Mouse (Mus musculus) forebrain, embryonic 16.5 days (tissue): ENCODE data around the gene 1110051M20Rik. TPM values are rescaled to one million over a fixed set of nuclear protein-coding genes. Genes with fewer than 3 reads are reported as not detected.

Experiments
- ATAC-seq: fragments of 200-750 bp; cut with Nextera tagmentation; 2 replicates; pipeline ENCODE4 v1.8.0; 2017; ENCODE audit warnings: mild to moderate bottlenecking, moderate library complexity
- H3K27ac ChIP-seq: fragments of 300-500 bp; sonication (generic); 2 replicates; pipeline ENCODE4 v1.5.1; 2014; ENCODE audit warnings: low read length, control low read depth
- H3K27me3 ChIP-seq: fragments of 300-500 bp; sonication (generic); replicated peaks from 2 replicates; pipeline ENCODE4 v1.6.1; 2014; ENCODE audit warnings: low read length; ENCODE audit not compliant: control insufficient read depth, insufficient read depth
- H3K36me3 ChIP-seq: fragments of 300-500 bp; sonication (generic); 2 replicates; pipeline ENCODE4 v1.6.1; 2014; ENCODE audit not compliant: control insufficient read depth, insufficient read depth
- H3K4me1 ChIP-seq: fragments of 300-500 bp; sonication (generic); replicated peaks from 2 replicates; pipeline ENCODE4 v1.6.1; 2014; ENCODE audit warnings: low read length; ENCODE audit not compliant: control insufficient read depth, insufficient read depth
- H3K4me2 ChIP-seq: fragments of 300-500 bp; sonication (generic); 2 replicates; pipeline ENCODE4 v1.6.1; 2014; ENCODE audit warnings: mild to moderate bottlenecking, low read length, control low read depth
- H3K4me3 ChIP-seq: fragments of 300-500 bp; sonication (generic); replicated peaks from 2 replicates; pipeline ENCODE4 v1.5.1; 2014; ENCODE audit warnings: mild to moderate bottlenecking, low read length, control low read depth
- H3K9ac ChIP-seq: fragments of 300-500 bp; sonication (generic); replicated peaks from 2 replicates; pipeline ENCODE4 v1.6.1; 2014; ENCODE audit warnings: low read depth, low read length, control low read depth
- H3K9me3 ChIP-seq: fragments of 300-500 bp; sonication (generic); 2 replicates; pipeline ENCODE4 v1.6.1; 2016; ENCODE audit warnings: low read length; ENCODE audit not compliant: control insufficient read depth
- WGBS: fragments of 180-500 bp; shearing (Covaris S2); extraction: QIAGEN DNeasy Blood & Tissue Kit; methylation state at CpG from one replicate; pipeline ENCODE4 v1.1.7; 2014; 5-methylcytosine and 5-hydroxymethylcytosine counted together
- polyA plus RNA-seq: library from polyadenylated mRNA; unstranded; fragments of >200 nt; fragmentation: Nextera tagmentation; extraction: Ambion mirVana; gene quantifications from 2 replicates; pipeline ENCODE4 v1.2.1, GENCODE M21; 2015

Gene 1110051M20Rik
- polyA plus RNA-seq, 1 experiment from 2014 or later: 187 TPM

GRCm38 (mm10) chr2:91278749-91279371 is 165.6 kb downstream of the 1110051M20Rik start:
- 46% methylated on average over 10 of the region's 10 CpGs for WGBS
- H3K36me3 ChIP-seq: peaks cover 16% of the 10 kb centered on the region

GRCm38 (mm10) chr2:91269687-91270133 is 174.8 kb downstream of the 1110051M20Rik start:
- no peak overlapping the region for H3K9ac ChIP-seq
- 92% methylated on average over 8 of the region's 8 CpGs for WGBS
- H3K9me3 ChIP-seq: no peaks in the 10 kb centered on the region
- H3K4me2 ChIP-seq: no peak overlapping the region
- H3K4me3 ChIP-seq: no peak overlapping the region
- H3K36me3 ChIP-seq: peaks cover 45% of the 10 kb centered on the region
- H3K27me3 ChIP-seq: no peaks in the 10 kb centered on the region
- no peak for ATAC-seq
- peaks cover 9% of the 10 kb centered on the region for H3K4me1 ChIP-seq
- H3K27ac ChIP-seq: no peak overlapping the region

More at GRCm38 (mm10) chr2:91278749-91279371, 165.6 kb downstream of the 1110051M20Rik start:
- H3K4me1 ChIP-seq: peaks cover 2% of the 10 kb centered on the region
- no peaks in the 10 kb centered on the region for H3K27me3 ChIP-seq
- no peak overlapping the region for H3K27ac ChIP-seq
- peak; percentile 57 for ATAC-seq
- no peaks in the 10 kb centered on the region for H3K9me3 ChIP-seq
- no peak overlapping the region for H3K4me2 ChIP-seq
- H3K4me3 ChIP-seq: no peak overlapping the region
- H3K9ac ChIP-seq: no peak overlapping the region

GRCm38 (mm10) chr2:91268706-91269105 is 175.8 kb downstream of the 1110051M20Rik start:
- no peak overlapping the region for H3K4me2 ChIP-seq
- H3K4me1 ChIP-seq: peaks cover 16% of the 10 kb centered on the region
- no peak overlapping the region for H3K4me3 ChIP-seq
- H3K27me3 ChIP-seq: no peaks in the 10 kb centered on the region
- WGBS: 85% methylated on average over 2 of the region's 2 CpGs
- ATAC-seq: no peak
- peaks cover 36% of the 10 kb centered on the region for H3K36me3 ChIP-seq
- no peaks in the 10 kb centered on the region for H3K9me3 ChIP-seq
- no peak overlapping the region for H3K27ac ChIP-seq
- H3K9ac ChIP-seq: no peak overlapping the region

- Histone ChIP-seq H3K4me1 (peaks cover 16% of the 10 kb centered on the region), H3K4me3 (no peak overlapping the region), H3K4me2 (no peak overlapping the region), H3K36me3 (peaks cover 35% of the 10 kb centered on the region), H3K27me3 (no peaks in the 10 kb centered on the region), H3K27ac (no peak overlapping the region), H3K9me3 (no peaks in the 10 kb centered on the region), H3K9ac (no peak overlapping the region)
- WGBS: 95% methylated on average over 3 of the region's 3 CpGs
- ATAC-seq: no peak
These were observed 176.5 kb downstream of the 1110051M20Rik start for GRCm38 (mm10) chr2:91268042-91268441.

DNA sequence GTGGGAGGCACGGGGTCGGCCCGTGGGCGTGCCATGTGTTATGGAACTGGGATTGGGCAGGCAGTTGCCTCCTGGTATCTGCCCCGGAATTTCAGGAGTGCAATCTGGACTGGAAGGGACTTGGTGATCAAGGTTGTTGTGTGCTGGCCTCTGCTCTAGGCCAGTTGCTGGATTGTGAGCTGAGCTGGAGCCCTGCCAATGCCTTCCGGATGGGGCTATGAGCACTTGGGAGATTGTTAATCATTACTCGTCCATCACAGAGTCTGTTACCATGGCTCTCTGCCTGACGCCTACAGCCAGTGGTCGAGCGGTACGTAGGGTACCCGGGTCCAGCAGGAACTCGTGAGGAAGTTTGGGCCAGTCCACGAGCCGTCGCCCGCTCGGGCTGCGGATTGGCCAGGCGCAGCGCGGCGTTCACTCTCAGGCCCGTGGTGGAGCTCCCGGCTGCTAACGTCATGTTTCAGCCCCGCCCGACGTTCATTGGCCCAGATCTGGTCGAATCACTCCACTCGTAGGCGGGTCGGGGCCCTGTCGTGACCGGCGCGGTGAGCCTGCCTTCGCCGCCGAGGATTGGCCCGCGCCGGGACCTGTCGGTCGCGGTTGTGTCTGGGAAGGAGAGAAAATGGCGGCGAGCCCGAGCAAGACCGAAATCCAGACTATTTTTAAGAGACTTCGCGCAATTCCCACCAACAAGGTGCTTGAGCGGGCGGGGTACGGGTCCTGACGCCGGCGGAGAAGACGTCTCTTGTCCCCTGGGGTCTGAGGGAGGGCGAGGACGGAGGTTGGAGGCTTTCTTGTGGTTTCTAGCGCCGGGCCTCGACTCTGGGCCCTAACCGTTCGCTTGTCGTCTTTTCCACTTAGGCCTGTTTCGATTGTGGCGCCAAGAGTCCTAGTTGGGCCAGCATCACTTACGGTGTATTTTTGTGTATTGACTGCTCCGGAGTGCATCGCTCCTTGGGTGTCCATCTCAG is 179.5 kb downstream of the 1110051M20Rik start, which contains the start of gene Arfgap2:
Arfgap2 (plus strand) TSS at position 264 of the 971 bp plus-strand sequence.
- H3K9me3 ChIP-seq: no peaks in the 10 kb centered on the region
- ATAC-seq: peak; percentile 99
- H3K9ac ChIP-seq: peak within 1 kb of the TSS; percentile 87
- H3K36me3 ChIP-seq: peaks cover 27% of the 10 kb centered on the region
- WGBS: 1% methylated on average over 72 of the region's 72 CpGs
- peak within 1 kb of the TSS; percentile 91 for H3K4me2 ChIP-seq
- peak within 1 kb of the TSS; percentile 87 for H3K27ac ChIP-seq
- H3K4me1 ChIP-seq: peaks cover 16% of the 10 kb centered on the region
- H3K4me3 ChIP-seq: peak within 1 kb of the TSS; percentile 77
- no peaks in the 10 kb centered on the region for H3K27me3 ChIP-seq

DNA sequence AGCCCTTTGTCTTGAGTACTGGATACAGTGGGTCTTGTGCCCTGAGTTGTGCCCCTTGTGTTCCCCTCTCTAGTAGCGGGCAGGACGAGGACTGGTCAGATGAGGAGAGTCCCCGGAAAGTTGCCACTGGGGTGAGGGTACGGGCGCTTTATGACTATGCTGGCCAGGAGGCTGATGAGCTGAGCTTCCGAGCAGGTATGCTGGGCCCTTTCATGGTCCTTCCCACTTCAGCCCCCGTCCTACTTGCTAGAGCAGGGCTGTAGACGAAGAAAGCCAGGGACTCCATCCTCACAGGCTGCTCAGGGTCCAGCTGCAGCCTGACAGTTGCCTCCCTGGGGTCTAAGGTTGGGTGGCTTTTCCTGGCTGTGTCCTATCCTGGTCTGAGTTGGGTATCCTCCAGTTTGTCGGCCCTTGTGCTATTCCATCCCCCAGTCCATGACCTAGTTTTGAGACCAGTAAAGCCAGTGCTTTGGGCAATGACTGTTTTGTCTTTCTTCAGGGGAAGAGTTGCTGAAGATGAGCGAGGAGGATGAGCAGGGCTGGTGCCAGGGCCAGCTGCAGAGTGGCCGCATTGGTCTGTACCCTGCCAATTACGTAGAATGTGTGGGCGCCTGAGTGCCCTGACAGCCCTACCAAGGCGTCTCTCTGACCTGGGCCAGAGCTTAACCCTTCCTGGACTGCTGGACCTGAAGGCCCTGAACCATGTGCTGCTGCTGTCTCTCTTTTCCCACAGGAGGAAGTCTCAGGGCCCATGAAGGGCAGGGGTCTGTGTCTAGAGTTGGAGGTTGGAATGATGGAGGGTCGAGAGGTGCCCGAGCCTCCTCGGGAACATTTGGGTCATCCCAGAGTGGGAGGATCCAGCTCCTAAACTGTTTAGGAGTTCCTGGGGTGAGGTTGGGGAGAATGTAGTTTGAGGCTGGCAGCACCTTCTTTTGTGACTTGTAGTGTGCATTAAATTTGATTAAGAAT is 180.5 kb downstream of the 1110051M20Rik start:
- no peak; the same call in 1 of the 2 replicates for ATAC-seq
- WGBS: 89% methylated on average over 17 of the region's 17 CpGs

GRCm38 (mm10) chr2:91259493-91259892 is 185.0 kb downstream of the 1110051M20Rik start:
- Histone ChIP-seq H3K4me2 (no peak overlapping the region), H3K4me1 (peaks cover 33% of the 10 kb centered on the region), H3K27me3 (no peaks in the 10 kb centered on the region), H3K9ac (no peak overlapping the region), H3K4me3 (no peak overlapping the region), H3K9me3 (no peaks in the 10 kb centered on the region), H3K27ac (no peak overlapping the region), H3K36me3 (no peaks in the 10 kb centered on the region)
- 95% methylated on average over 1 of the region's 1 CpGs for WGBS
- no peak for ATAC-seq

More for the DNA sequence above, 180.5 kb downstream of the 1110051M20Rik start:
- Histone ChIP-seq H3K9me3 (no peaks in the 10 kb centered on the region), H3K9ac (peak overlapping the region; percentile 68), H3K36me3 (peaks cover 19% of the 10 kb centered on the region), H3K4me1 (peaks cover 16% of the 10 kb centered on the region), H3K27ac (peak overlapping the region; percentile 86), H3K27me3 (no peaks in the 10 kb centered on the region), H3K4me3 (peak overlapping the region; percentile 77), H3K4me2 (peak overlapping the region; percentile 82)

DNA sequence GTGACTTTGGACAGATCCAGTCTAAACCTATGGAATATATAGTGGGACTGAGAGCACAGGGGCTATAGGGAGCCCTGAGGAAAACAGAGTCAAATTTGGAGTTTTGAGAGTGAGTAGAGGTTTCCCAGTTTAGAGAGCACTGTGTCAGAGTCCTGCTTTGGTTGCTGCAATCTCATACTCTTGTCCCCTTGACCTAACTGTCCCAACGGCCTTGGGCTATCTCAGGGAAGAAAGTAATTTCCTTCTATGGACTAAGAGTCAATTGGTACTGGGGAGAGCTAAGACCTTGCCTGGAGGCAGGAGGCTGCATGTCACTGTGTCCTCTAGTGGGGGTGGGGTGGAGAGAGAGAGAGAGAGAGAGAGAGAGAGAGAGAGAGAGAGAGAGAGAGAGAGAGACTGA is 185.7 kb downstream of the 1110051M20Rik start:
- Histone ChIP-seq H3K9me3 (no peaks in the 10 kb centered on the region), H3K4me1 (peaks cover 28% of the 10 kb centered on the region), H3K27ac (no peak overlapping the region), H3K27me3 (no peaks in the 10 kb centered on the region), H3K4me2 (no peak overlapping the region), H3K9ac (no peak overlapping the region), H3K4me3 (no peak overlapping the region), H3K36me3 (no peaks in the 10 kb centered on the region)
- ATAC-seq: no peak
- WGBS: 73% methylated on average over 1 of the region's 1 CpGs
